Mouse (Mus musculus): ENCODE measurements around the gene Gm5926.
"Not testable (repeated sequence)": the region's sequence is repeated elsewhere in the genome, so short reads cannot be mapped to it uniquely, and the experiment has no call there.

The Gm5926 gene

GRCm38 (mm10) chrX:32650416-32650815 is at the start of gene Gm5926:
Gene Gm5926 (plus strand): TSS chrX:32650716.
- DNase-seq (ENCODE audit: low spot score in 2 of 2) = not testable (repeated sequence)

- DNase-seq (ENCODE audit: low spot score in 2 of 2) = not testable (repeated sequence)
These were observed 49.5 kb upstream of the Gm5926 start for GRCm38 (mm10) chrX:32601008-32601407.

GRCm38 (mm10) chrX:32601425-32601824 is 49.1 kb upstream of the Gm5926 start:
- DNase-seq (ENCODE audit: low spot score in 2 of 2) = not testable (repeated sequence)

Measured in frontal cortex, postnatal 25 days (tissue).